Mouse (Mus musculus) frontal cortex, adult (tissue): ENCODE results near the gene Wnt10b.
"Not testable (repeated sequence)": the region's sequence is repeated elsewhere in the genome, so short reads cannot be mapped to it uniquely, and the experiment has no call there.

Experiments used
- ATAC-seq: cut with Nextera tagmentation; 2 replicates; pipeline ENCODE4 v1.9.2; 2017; ENCODE audit warnings: mild to moderate bottlenecking, moderate library complexity, mixed read lengths; ENCODE audit not compliant: low TSS enrichment

Gene Wnt10b

GRCm38 (mm10) chr15:98777762-98778161 lies at the start of gene Wnt10b:
Wnt10b (minus strand) TSS chr15:98778150.
- no peak for ATAC-seq

- no peak for ATAC-seq
These were observed 49.7 kb upstream of the Wnt10b start for GRCm38 (mm10) chr15:98827611-98828011.

GRCm38 (mm10) chr15:98823434-98823833 lies 45.5 kb upstream of the Wnt10b start:
- no peak for ATAC-seq

GRCm38 (mm10) chr15:98822147-98822546 lies 44.2 kb upstream of the Wnt10b start:
- no peak for ATAC-seq

- peak; percentile 61; the same call in 1 of the 2 replicates for ATAC-seq
These were observed 43.5 kb upstream of the Wnt10b start for GRCm38 (mm10) chr15:98821403-98821802.

GRCm38 (mm10) chr15:98820937-98821336 lies 43.0 kb upstream of the Wnt10b start:
- ATAC-seq: peak; percentile 79; the same call in 1 of the 2 replicates

- no peak for ATAC-seq
These were observed 40.2 kb upstream of the Wnt10b start for GRCm38 (mm10) chr15:98818171-98818570.

GRCm38 (mm10) chr15:98812741-98813424 lies 34.9 kb upstream of the Wnt10b start:
- peak; percentile 69 for ATAC-seq

GRCm38 (mm10) chr15:98810212-98810611 lies 32.3 kb upstream of the Wnt10b start:
- not testable (repeated sequence) for ATAC-seq

GRCm38 (mm10) chr15:98809390-98809789 lies 31.4 kb upstream of the Wnt10b start, which contains the start of gene Ddn:
Ddn (minus strand) TSS chr15:98809490.
- no peak for ATAC-seq

GRCm38 (mm10) chr15:98808651-98809134 lies 30.7 kb upstream of the Wnt10b start:
- ATAC-seq: peak; percentile 64

GRCm38 (mm10) chr15:98807895-98808650 lies 30.1 kb upstream of the Wnt10b start:
- peak; percentile 10 for ATAC-seq

- no peak for ATAC-seq
These were observed 29.1 kb upstream of the Wnt10b start for GRCm38 (mm10) chr15:98806809-98807770.

GRCm38 (mm10) chr15:98806071-98806808 lies 28.3 kb upstream of the Wnt10b start:
- ATAC-seq: no peak

GRCm38 (mm10) chr15:98805324-98806040 lies 27.5 kb upstream of the Wnt10b start:
- peak; percentile 26; the same call in 1 of the 2 replicates for ATAC-seq

- ATAC-seq: no peak
These were observed 26.1 kb upstream of the Wnt10b start for GRCm38 (mm10) chr15:98804054-98804453.

GRCm38 (mm10) chr15:98802926-98803325 lies 25.0 kb upstream of the Wnt10b start:
- ATAC-seq: no peak

GRCm38 (mm10) chr15:98799396-98799795 lies 21.4 kb upstream of the Wnt10b start:
- ATAC-seq: no peak

- ATAC-seq: no peak
These were observed 21.0 kb upstream of the Wnt10b start for GRCm38 (mm10) chr15:98798903-98799302.

GRCm38 (mm10) chr15:98797835-98798492 lies 20.0 kb upstream of the Wnt10b start:
- ATAC-seq: no peak
